ENCODE assay signal across 18 mouse cellular contexts in the genomic region with DNA sequence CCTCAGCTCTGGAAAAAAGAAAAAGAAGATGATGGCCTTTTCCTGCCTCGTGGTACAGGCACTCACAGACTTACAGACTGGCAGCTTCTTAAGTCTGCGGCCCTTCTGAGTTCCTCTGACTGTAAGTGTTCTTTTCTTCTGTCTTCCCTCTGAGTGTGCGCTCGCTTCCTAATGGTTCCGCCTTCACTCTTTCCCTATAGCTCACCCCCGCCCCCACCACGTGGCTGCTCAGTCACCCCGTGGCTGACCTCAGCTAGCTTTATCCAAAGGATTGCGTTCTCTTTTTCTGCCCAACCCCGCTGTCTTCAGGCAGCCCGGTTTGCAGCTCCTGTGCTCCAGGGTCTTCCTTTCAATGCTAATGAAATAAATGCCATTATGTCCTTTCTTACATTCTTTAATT.
DNase-seq lines count a peak whose midpoint lies in the region; ATAC-seq lines count a peak whose summit lies in the region.
"Had no signal": no experiment of that assay in that cellular context is flagged by ENCODE, and none has a peak within 500 bp of the region (broad histone marks: within the 10 kb centered on the region; RNA-seq: fewer than 3 reads in every experiment).

No protein-coding gene starts in this region.

- H3K4me2 ChIP-seq in forebrain, embryonic 12.5 days = no peak overlapping the region
- no peak overlapping the region for H3K4me2 ChIP-seq in forebrain, embryonic 16.5 days (ENCODE audit: low read length)
- H3K4me2 ChIP-seq in limb, embryonic 12.5 days = no peak overlapping the region
- H3K4me2 ChIP-seq in midbrain, embryonic 14.5 days (ENCODE audit: low read length) = no peak overlapping the region
- H3K4me2 ChIP-seq: heart, embryonic 15.5 days; liver, embryonic 15.5 days; neural tube, embryonic 13.5 days had no signal

- H3K4me3 ChIP-seq in forebrain, embryonic 12.5 days (replicated peaks) = no peak overlapping the region
- H3K4me3 ChIP-seq in forebrain, embryonic 16.5 days (replicated peaks; ENCODE audit: low read length) = no peak overlapping the region
- no peak overlapping the region for H3K4me3 ChIP-seq in limb, embryonic 12.5 days (replicated peaks)
- no peak overlapping the region for H3K4me3 ChIP-seq in limb, embryonic 10.5 days
- H3K4me3 ChIP-seq in midbrain, embryonic 14.5 days (replicated peaks; ENCODE audit: low read depth, low read length) = no peak overlapping the region
- H3K4me3 ChIP-seq: heart, embryonic 15.5 days; liver, embryonic 15.5 days; neural tube, embryonic 13.5 days had no signal

- no peak overlapping the region for H3K9ac ChIP-seq in forebrain, embryonic 12.5 days
- no peak overlapping the region for H3K9ac ChIP-seq in forebrain, embryonic 16.5 days (replicated peaks; ENCODE audit: low read depth, low read length)
- no peak overlapping the region for H3K9ac ChIP-seq in limb, embryonic 12.5 days (replicated peaks)
- no peak overlapping the region for H3K9ac ChIP-seq in midbrain, embryonic 14.5 days (replicated peaks; ENCODE audit: low read length)
- H3K9ac ChIP-seq: heart, embryonic 15.5 days; liver, embryonic 15.5 days; neural tube, embryonic 13.5 days had no signal

- DNase-seq in limb, embryonic 10.5 days (ENCODE audit: low spot score) = no peak
- DNase-seq in embryo, embryonic 10.5 days (ENCODE audit: low spot score) = peak; percentile 63
- DNase-seq in midbrain, embryonic 14.5 days = no peak
- DNase-seq in kidney, postnatal 14 days = no peak
- DNase-seq in adipocyte (ENCODE audit: low spot score) = no peak
- DNase-seq: adrenal gland, postnatal 25 days; cerebellum, adult 18-20 months; cerebellum, postnatal 36 days; gastrocnemius, postnatal 25 days; heart, postnatal 4 days; kidney, adult 2 months; thymus, postnatal 14 days had no signal

- no peak for ATAC-seq in forebrain, embryonic 12.5 days (ENCODE audit: low FRiP score)
- no peak for ATAC-seq in forebrain, embryonic 16.5 days
- no peak for ATAC-seq in limb, embryonic 12.5 days (ENCODE audit: insufficient number of reproducible peaks, insufficient read depth, low FRiP score, low TSS enrichment, low read depth)
- ATAC-seq in midbrain, embryonic 14.5 days (ENCODE audit: low FRiP score, low TSS enrichment) = no peak

- peak overlapping the region; percentile 97 for H3K27ac ChIP-seq in forebrain, embryonic 12.5 days
- no peak overlapping the region for H3K27ac ChIP-seq in forebrain, embryonic 16.5 days (ENCODE audit: low read length)
- H3K27ac ChIP-seq in limb, embryonic 12.5 days = peak overlapping the region; percentile 29; the same call in 1 of the 2 replicates
- no peak overlapping the region for H3K27ac ChIP-seq in limb, embryonic 10.5 days
- peak overlapping the region; percentile 32; the same call in 1 of the 2 replicates for H3K27ac ChIP-seq in midbrain, embryonic 14.5 days (replicated peaks; ENCODE audit: low read depth, low read length)
- H3K27ac ChIP-seq: heart, embryonic 15.5 days; liver, embryonic 15.5 days had no signal

- no peaks in the 10 kb centered on the region for H3K9me3 ChIP-seq in forebrain, embryonic 12.5 days
- H3K9me3 ChIP-seq in forebrain, embryonic 16.5 days (ENCODE audit: control insufficient read depth, low read length) = no peaks in the 10 kb centered on the region
- H3K9me3 ChIP-seq in limb, embryonic 12.5 days = peaks cover 4% of the 10 kb centered on the region; the same call in 1 of the 2 replicates
- H3K9me3 ChIP-seq in limb, embryonic 10.5 days (replicated peaks) = no peaks in the 10 kb centered on the region
- H3K9me3 ChIP-seq in midbrain, embryonic 14.5 days (ENCODE audit: control insufficient read depth, low read length) = no peaks in the 10 kb centered on the region
- H3K9me3 ChIP-seq: heart, embryonic 15.5 days; liver, embryonic 15.5 days; neural tube, embryonic 13.5 days had no signal

- no peaks in the 10 kb centered on the region; the same call in 1 of the 2 replicates for H3K27me3 ChIP-seq in forebrain, embryonic 12.5 days
- H3K27me3 ChIP-seq in forebrain, embryonic 16.5 days (replicated peaks; ENCODE audit: control insufficient read depth, insufficient read depth, low read length) = no peaks in the 10 kb centered on the region
- no peaks in the 10 kb centered on the region for H3K27me3 ChIP-seq in limb, embryonic 12.5 days
- no peaks in the 10 kb centered on the region for H3K27me3 ChIP-seq in limb, embryonic 10.5 days (ENCODE audit: low read depth, poor library complexity, severe bottlenecking)
- no peaks in the 10 kb centered on the region for H3K27me3 ChIP-seq in midbrain, embryonic 14.5 days (ENCODE audit: control insufficient read depth, insufficient read depth, low read length)
- H3K27me3 ChIP-seq: heart, embryonic 15.5 days; liver, embryonic 15.5 days; neural tube, embryonic 13.5 days had no signal

- H3K36me3 ChIP-seq in forebrain, embryonic 12.5 days (replicated peaks) = peaks cover 3% of the 10 kb centered on the region; the same call in 1 of the 2 replicates
- no peaks in the 10 kb centered on the region for H3K36me3 ChIP-seq in forebrain, embryonic 16.5 days (ENCODE audit: control insufficient read depth, insufficient read depth)
- peaks cover 60% of the 10 kb centered on the region for H3K36me3 ChIP-seq in limb, embryonic 12.5 days
- peaks cover 59% of the 10 kb centered on the region for H3K36me3 ChIP-seq in limb, embryonic 10.5 days
- H3K36me3 ChIP-seq in midbrain, embryonic 14.5 days (ENCODE audit: control insufficient read depth, insufficient read depth, low read length) = no peaks in the 10 kb centered on the region
- H3K36me3 ChIP-seq: heart, embryonic 15.5 days; liver, embryonic 15.5 days; neural tube, embryonic 13.5 days had no signal

- 26% methylated on average over 11 of the region's 11 CpGs for WGBS in forebrain, embryonic 12.5 days
- WGBS in forebrain, embryonic 16.5 days = 35% methylated on average over 11 of the region's 11 CpGs
- 61% methylated on average over 11 of the region's 11 CpGs for WGBS in limb, embryonic 12.5 days
- WGBS in limb, embryonic 10.5 days = 56% methylated on average over 11 of the region's 11 CpGs
- WGBS in midbrain, embryonic 14.5 days = 26% methylated on average over 11 of the region's 11 CpGs

- peaks cover 45% of the 10 kb centered on the region for H3K4me1 ChIP-seq in forebrain, embryonic 12.5 days
- H3K4me1 ChIP-seq in forebrain, embryonic 16.5 days (replicated peaks; ENCODE audit: control insufficient read depth, insufficient read depth, low read length) = peaks cover 14% of the 10 kb centered on the region
- H3K4me1 ChIP-seq in limb, embryonic 12.5 days (replicated peaks) = no peaks in the 10 kb centered on the region; the same call in 1 of the 2 replicates
- peaks cover 7% of the 10 kb centered on the region; the same call in 1 of the 2 replicates for H3K4me1 ChIP-seq in limb, embryonic 10.5 days
- H3K4me1 ChIP-seq in midbrain, embryonic 14.5 days (ENCODE audit: control insufficient read depth, insufficient read depth, low read length) = peaks cover 25% of the 10 kb centered on the region
- H3K4me1 ChIP-seq: heart, embryonic 15.5 days; liver, embryonic 15.5 days had no signal

Comparison
In these comparisons a context has a peak if more than half of its experiments do, and no peak if none do; other contexts are left out.
1. H3K27ac ChIP-seq: peak in forebrain, embryonic 12.5 days (single experiment), limb, embryonic 12.5 days (single experiment) and midbrain, embryonic 14.5 days (single experiment); none in forebrain, embryonic 16.5 days (single experiment) and limb, embryonic 10.5 days (single experiment).